Mouse (Mus musculus) lung, postnatal 36 days (tissue): Measurements from ENCODE around the gene Llph.

ENCODE experiments used
- DNase-seq: peaks from one replicate; pipeline ENCODE4 v3.0.0; 2022; ENCODE audit warnings: mixed read lengths

The Llph gene

GRCm38 (mm10) chr10:120280375-120280774, 53.5 kb downstream of the Llph start:
- no peak for DNase-seq

- no peak for DNase-seq
These were observed 54.8 kb downstream of the Llph start for GRCm38 (mm10) chr10:120281700-120282099.
